Mouse (Mus musculus) neural tube, embryonic 14.5 days (tissue): ENCODE measurements around the gene Agap1. TPM values are rescaled to one million over a fixed set of nuclear protein-coding genes. Genes with fewer than 3 reads are reported as not detected.

ENCODE experiments used
- ATAC-seq: fragments of 200-750 bp; cut with Nextera tagmentation; 2 replicates; pipeline ENCODE4 v1.8.0; 2017; ENCODE audit warnings: low read depth, mild to moderate bottlenecking, moderate TSS enrichment, moderate library complexity
- H3K27ac ChIP-seq: fragments of 300-500 bp; sonication (generic); 2 replicates; pipeline ENCODE4 v1.5.1; 2014; ENCODE audit warnings: low read depth, mild to moderate bottlenecking, control low read depth, low read length, moderate library complexity, mixed read lengths
- H3K27me3 ChIP-seq: fragments of 300-500 bp; sonication (generic); 2 replicates; pipeline ENCODE4 v1.6.1; 2014; ENCODE audit warnings: low read length; ENCODE audit not compliant: control insufficient read depth, insufficient read depth
- H3K36me3 ChIP-seq: fragments of 300-500 bp; sonication (generic); 2 replicates; pipeline ENCODE4 v1.6.1; 2014; ENCODE audit warnings: low read length, mixed read lengths; ENCODE audit not compliant: control insufficient read depth, insufficient read depth
- H3K4me1 ChIP-seq: fragments of 300-500 bp; sonication (generic); 2 replicates; pipeline ENCODE4 v1.6.1; 2014; ENCODE audit warnings: low read length; ENCODE audit not compliant: control insufficient read depth, insufficient read depth
- H3K4me2 ChIP-seq: fragments of 300-500 bp; sonication (generic); 2 replicates; pipeline ENCODE4 v1.6.1; 2014; ENCODE audit warnings: mild to moderate bottlenecking, low read depth, low read length, control low read depth
- H3K4me3 ChIP-seq: fragments of 300-500 bp; sonication (generic); 2 replicates; pipeline ENCODE4 v1.5.1; 2014; ENCODE audit warnings: low read depth, low read length, control low read depth, mixed read lengths
- H3K9ac ChIP-seq: fragments of 300-500 bp; sonication (generic); replicated peaks from 2 replicates; pipeline ENCODE4 v1.6.1; 2014; ENCODE audit warnings: low read depth, mild to moderate bottlenecking, control low read depth, low read length, mixed read lengths
- H3K9me3 ChIP-seq: fragments of 300-500 bp; sonication (generic); 2 replicates; pipeline ENCODE4 v1.6.1; 2016; ENCODE audit warnings: low read length; ENCODE audit not compliant: control insufficient read depth
- WGBS: fragments of 180-500 bp; shearing (Covaris S2); extraction: QIAGEN DNeasy Blood & Tissue Kit; methylation state at CpG from one replicate; pipeline ENCODE4 v1.1.7; 2014; 5-methylcytosine and 5-hydroxymethylcytosine counted together
- polyA plus RNA-seq: library from polyadenylated mRNA; unstranded; fragments of >200 nt; fragmentation: Nextera tagmentation; extraction: Ambion mirVana; gene quantifications from 2 replicates; pipeline ENCODE4 v1.2.1, GENCODE M21; 2014

Agap1 gene
- polyA plus RNA-seq, 1 experiment from 2014 or later = 76.4 TPM

GRCm38 (mm10) chr1:89509763-89510340 lies 55.2 kb downstream of the Agap1 start:
- no peak overlapping the region for H3K4me2 ChIP-seq
- no peak overlapping the region for H3K4me3 ChIP-seq
- no peaks in the 10 kb centered on the region for H3K27me3 ChIP-seq
- peaks cover 17% of the 10 kb centered on the region for H3K4me1 ChIP-seq
- peak; percentile 25; the same call in 1 of the 2 replicates for ATAC-seq
- 26% methylated on average over 8 of the region's 8 CpGs for WGBS
- H3K9me3 ChIP-seq = no peaks in the 10 kb centered on the region
- H3K36me3 ChIP-seq = no peaks in the 10 kb centered on the region
- H3K9ac ChIP-seq = no peak overlapping the region
- no peak overlapping the region for H3K27ac ChIP-seq

DNA sequence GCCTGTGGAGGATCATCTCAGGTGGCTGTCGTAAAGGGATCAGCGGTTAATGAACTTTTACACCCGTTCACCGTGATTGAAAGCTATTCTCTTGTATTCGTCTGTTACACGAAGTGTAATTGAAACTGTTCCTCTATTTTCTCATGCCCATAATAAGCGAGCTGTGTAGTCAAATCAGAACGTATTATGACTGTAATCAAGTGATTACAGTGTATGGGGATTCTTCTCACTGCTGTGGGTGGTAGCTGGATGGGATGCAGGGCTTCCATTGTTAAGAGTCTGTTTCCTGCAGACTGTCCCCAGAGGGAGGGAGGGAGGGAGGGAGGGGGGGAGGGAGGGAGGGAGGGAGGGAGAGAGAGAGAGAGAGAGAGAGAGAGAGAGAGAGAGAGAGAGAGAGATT lies 56.1 kb downstream of the Agap1 start:
- no peak overlapping the region for H3K9ac ChIP-seq
- H3K27me3 ChIP-seq = no peaks in the 10 kb centered on the region

DNA sequence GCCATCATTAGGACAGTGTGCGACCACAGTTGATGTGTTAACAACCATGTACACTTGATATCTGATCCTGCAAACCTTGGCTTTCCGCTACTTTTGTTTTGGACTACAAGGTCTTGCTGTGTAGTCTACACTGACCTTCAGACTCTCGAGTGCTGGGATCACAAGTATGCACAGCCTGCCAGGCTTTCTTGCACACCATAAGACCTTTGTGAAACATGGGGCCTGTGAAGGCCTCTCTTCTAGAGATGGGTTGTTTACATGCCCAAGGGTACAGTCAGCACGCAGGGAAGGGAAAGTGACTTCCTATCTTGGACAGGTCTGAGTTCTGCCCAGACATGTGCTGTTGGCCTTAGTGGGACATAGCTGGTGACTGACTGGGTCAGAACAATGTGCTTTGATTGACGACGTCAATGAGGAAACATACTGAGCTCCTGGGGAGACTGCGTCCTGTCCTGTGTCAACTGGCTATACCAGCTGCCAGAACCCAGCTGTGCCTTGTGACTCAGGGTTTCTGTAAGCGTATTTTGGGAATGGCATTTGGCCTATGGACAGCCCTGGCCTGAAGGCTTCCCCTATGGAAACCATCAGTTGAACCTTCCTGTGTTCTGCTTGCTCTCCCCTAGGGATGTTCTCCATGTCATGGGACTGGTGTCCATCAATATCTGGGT lies 59.1 kb downstream of the Agap1 start:
- no peak for ATAC-seq
- no peak overlapping the region for H3K9ac ChIP-seq
- no peak overlapping the region for H3K4me2 ChIP-seq
- H3K27me3 ChIP-seq = no peaks in the 10 kb centered on the region
- H3K27ac ChIP-seq = no peak overlapping the region
- no peaks in the 10 kb centered on the region for H3K9me3 ChIP-seq
- WGBS = 72% methylated on average over 8 of the region's 8 CpGs
- peaks cover 30% of the 10 kb centered on the region for H3K4me1 ChIP-seq
- H3K4me3 ChIP-seq = no peak overlapping the region
- H3K36me3 ChIP-seq = no peaks in the 10 kb centered on the region

More for the DNA sequence above, 56.1 kb downstream of the Agap1 start:
- Histone ChIP-seq H3K36me3 (no peaks in the 10 kb centered on the region), H3K9me3 (no peaks in the 10 kb centered on the region), H3K4me2 (no peak overlapping the region), H3K27ac (0 out of 2 replicates have a peak overlapping the region, but pooled peaks have one; percentile 10), H3K4me1 (peaks cover 21% of the 10 kb centered on the region), H3K4me3 (no peak overlapping the region)
- ATAC-seq = no peak
- 14% methylated on average over 8 of the region's 8 CpGs for WGBS

DNA sequence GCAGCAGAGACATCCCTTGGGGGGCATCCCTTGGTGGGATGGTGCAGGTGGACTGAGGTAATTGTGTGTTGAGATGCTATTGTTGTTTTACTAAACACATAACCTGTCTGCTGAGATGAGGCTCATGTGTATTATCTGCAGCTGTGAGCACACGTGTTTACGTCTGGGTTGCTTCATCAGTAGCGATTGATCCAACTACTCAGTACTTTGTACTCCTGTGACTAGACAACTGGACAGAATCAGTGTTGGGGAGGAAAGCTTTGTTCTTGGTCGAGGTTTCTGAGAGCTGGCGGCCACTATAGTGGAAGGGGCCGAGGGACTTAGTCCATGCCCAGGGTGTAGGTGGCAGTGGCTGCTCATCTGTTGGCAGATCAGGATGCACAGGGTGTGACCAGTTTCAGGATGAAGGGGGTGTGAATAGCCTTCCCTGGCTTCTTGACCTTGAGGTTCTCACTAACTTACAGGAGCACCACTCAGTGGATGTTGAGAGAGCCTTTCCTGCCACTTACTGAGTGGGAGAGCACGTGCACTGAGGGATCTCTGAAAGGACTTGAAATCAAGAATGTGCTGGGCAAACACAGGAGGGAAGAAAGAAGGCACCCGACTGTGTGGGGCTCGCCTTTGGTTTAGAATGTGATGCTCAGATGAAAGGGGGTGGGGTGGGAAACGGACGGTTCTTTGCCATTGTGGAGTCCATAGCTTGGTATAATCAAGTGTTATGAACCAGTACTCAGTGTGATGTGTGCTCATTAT lies 61.4 kb downstream of the Agap1 start:
- H3K27me3 ChIP-seq = no peaks in the 10 kb centered on the region
- no peaks in the 10 kb centered on the region for H3K36me3 ChIP-seq
- WGBS = 60% methylated on average over 11 of the region's 11 CpGs
- no peak overlapping the region for H3K4me2 ChIP-seq
- H3K4me3 ChIP-seq = no peak overlapping the region
- H3K27ac ChIP-seq = no peak overlapping the region
- H3K9me3 ChIP-seq = no peaks in the 10 kb centered on the region
- no peak for ATAC-seq
- H3K4me1 ChIP-seq = peaks cover 25% of the 10 kb centered on the region
- H3K9ac ChIP-seq = no peak overlapping the region

DNA sequence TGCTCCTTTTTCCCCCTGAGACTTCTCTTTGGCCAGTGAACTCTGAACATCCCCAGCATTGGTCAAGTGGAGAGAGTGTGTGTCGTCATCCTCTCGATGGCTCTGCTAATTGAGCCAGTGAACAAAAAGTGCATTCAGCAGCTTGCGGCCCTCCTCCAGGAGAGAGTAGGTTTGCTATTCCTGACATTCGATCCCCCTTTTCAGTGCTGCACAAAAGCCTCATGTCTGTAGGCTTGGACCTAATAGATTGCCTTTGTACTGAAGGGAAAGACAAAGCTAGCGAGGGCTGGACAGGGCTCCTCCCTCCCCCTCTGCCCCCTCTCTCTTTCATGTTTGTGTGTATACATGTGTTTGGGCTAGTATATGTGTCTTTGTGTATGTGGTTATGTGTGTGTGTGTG lies 63.2 kb downstream of the Agap1 start:
- H3K27me3 ChIP-seq = no peaks in the 10 kb centered on the region
- H3K4me1 ChIP-seq = peaks cover 38% of the 10 kb centered on the region
- no peak overlapping the region for H3K4me3 ChIP-seq
- no peak overlapping the region for H3K9ac ChIP-seq
- peak; percentile 57; the same call in 1 of the 2 replicates for ATAC-seq
- H3K9me3 ChIP-seq = no peaks in the 10 kb centered on the region
- H3K4me2 ChIP-seq = no peak overlapping the region
- H3K36me3 ChIP-seq = no peaks in the 10 kb centered on the region
- H3K27ac ChIP-seq = no peak overlapping the region
- WGBS = 11% methylated on average over 5 of the region's 5 CpGs

DNA sequence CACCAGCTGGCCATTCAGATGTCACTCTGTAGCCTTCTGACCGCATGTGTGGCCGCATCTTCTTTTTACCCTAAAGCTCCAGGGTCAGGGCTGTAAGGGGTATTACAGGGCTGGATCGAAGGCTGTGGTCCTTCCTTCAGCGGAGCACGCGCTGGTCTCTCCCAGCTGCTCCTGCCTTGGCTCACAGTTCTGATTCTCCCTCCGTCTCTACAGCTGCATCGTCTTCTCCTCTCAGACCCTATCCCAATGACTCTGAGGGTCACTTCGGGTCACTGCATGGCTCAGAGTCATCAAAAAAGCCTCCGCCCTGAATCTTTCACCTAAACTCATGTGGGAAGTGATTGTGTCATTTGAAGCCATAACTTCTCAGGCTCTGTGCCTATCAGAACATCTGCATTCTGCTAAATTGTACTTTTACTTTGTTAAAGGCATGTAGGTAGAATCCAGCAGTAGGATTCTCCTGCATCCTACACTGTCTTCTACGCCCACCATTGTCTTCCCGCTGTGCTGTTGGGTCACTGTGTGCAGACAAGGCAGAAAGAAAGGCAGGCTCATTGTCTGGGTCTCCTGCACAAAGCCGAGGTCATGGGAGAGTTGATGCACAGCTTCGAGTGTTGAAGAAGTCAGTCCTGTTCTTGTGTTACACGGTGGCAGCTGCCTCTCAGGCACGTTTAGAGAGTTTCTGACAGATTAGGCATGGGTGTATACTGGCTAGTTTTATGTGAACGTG lies 65.5 kb downstream of the Agap1 start:
- no peak overlapping the region for H3K27ac ChIP-seq
- H3K36me3 ChIP-seq = no peaks in the 10 kb centered on the region
- no peaks in the 10 kb centered on the region for H3K27me3 ChIP-seq
- H3K4me1 ChIP-seq = peaks cover 38% of the 10 kb centered on the region
- no peak overlapping the region for H3K9ac ChIP-seq
- H3K4me2 ChIP-seq = no peak overlapping the region
- WGBS = 32% methylated on average over 17 of the region's 17 CpGs
- H3K4me3 ChIP-seq = no peak overlapping the region
- no peaks in the 10 kb centered on the region for H3K9me3 ChIP-seq
- no peak for ATAC-seq

DNA sequence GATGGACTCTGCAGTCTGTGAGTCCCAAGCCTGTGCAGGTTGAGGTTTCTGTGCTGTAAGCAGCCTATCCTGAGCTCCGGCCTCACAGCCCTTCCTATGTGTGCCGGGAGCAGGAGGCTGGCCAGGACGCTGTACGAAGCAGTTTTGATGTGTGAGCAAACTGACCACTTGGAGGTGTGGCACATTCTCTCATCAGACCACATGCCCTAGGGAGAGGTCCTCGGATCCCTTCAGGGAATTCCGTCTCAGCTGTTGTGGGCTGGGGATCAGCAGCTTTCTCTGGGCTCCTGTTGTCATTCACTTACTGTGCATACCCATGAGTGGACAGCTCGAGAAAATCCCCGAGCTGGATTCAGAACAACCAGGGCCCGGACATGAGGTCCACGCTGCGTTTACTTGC lies 66.8 kb downstream of the Agap1 start:
- WGBS = 70% methylated on average over 11 of the region's 11 CpGs
- H3K4me1 ChIP-seq = peaks cover 35% of the 10 kb centered on the region
- no peak overlapping the region for H3K27ac ChIP-seq
- H3K27me3 ChIP-seq = no peaks in the 10 kb centered on the region
- no peaks in the 10 kb centered on the region for H3K9me3 ChIP-seq
- no peak for ATAC-seq
- H3K36me3 ChIP-seq = no peaks in the 10 kb centered on the region
- no peak overlapping the region for H3K9ac ChIP-seq
- no peak overlapping the region for H3K4me3 ChIP-seq
- H3K4me2 ChIP-seq = no peak overlapping the region

- WGBS = 40% methylated on average over 17 of the region's 17 CpGs
- Histone ChIP-seq H3K36me3 (no peaks in the 10 kb centered on the region), H3K4me1 (peaks cover 34% of the 10 kb centered on the region), H3K27ac (no peak overlapping the region), H3K4me3 (no peak overlapping the region), H3K9ac (no peak overlapping the region), H3K4me2 (no peak overlapping the region), H3K27me3 (no peaks in the 10 kb centered on the region), H3K9me3 (no peaks in the 10 kb centered on the region)
- ATAC-seq = no peak
Observed at GRCm38 (mm10) chr1:89521935-89522535, 67.4 kb downstream of the Agap1 start.
